Mouse (Mus musculus) kidney, embryonic 15.5 days (tissue): ENCODE results near the gene Mrgpra2b. TPM values are rescaled to one million over a fixed set of nuclear protein-coding genes. Genes with fewer than 3 reads are reported as not detected.

ENCODE experiments used
- polyA plus RNA-seq: library from polyadenylated mRNA; unstranded; fragments of >200 nt; fragmentation: Nextera tagmentation; extraction: Ambion mirVana; gene quantifications from 2 replicates; pipeline ENCODE4 v1.2.1, GENCODE M21; 2015

Gene Mrgpra2b
- polyA plus RNA-seq, 1 experiment from 2014 or later: not detected

Other genes with a start within 250 kb of the Mrgpra2b start
- gene Mrgpra1, start 174.6 kb downstream of the Mrgpra2b start, polyA plus RNA-seq: not detected in 2 replicates
- gene Mrgpra2a, start 76.7 kb downstream of the Mrgpra2b start, polyA plus RNA-seq: not detected in 2 replicates
- gene Mrgpra3, start 72.5 kb upstream of the Mrgpra2b start, polyA plus RNA-seq: not detected in 2 replicates